Mouse (Mus musculus) liver, embryonic 13.5 days (tissue): ENCODE results near the gene Dbi. TPM values are rescaled to one million over a fixed set of nuclear protein-coding genes. Genes with fewer than 3 reads are reported as not detected.

Experiments used
- ATAC-seq: fragments of 200-750 bp; cut with Nextera tagmentation; 2 replicates; pipeline ENCODE4 v1.8.0; 2017; ENCODE audit warnings: low read depth, mild to moderate bottlenecking, moderate number of reproducible peaks, moderate library complexity
- DNase-seq: peaks from one replicate; pipeline ENCODE4 v3.0.0; 2022
- H3K27ac ChIP-seq: fragments of 300-500 bp; sonication (generic); 2 replicates; pipeline ENCODE4 v1.5.1; 2015; ENCODE audit warnings: moderate library complexity, mild to moderate bottlenecking, inconsistent platforms
- H3K27me3 ChIP-seq: fragments of 300-500 bp; sonication (generic); 2 replicates; pipeline ENCODE4 v1.6.1; 2015; ENCODE audit warnings: mild to moderate bottlenecking, inconsistent platforms
- H3K36me3 ChIP-seq: fragments of 300-500 bp; sonication (generic); 2 replicates; pipeline ENCODE4 v1.6.1; 2015; ENCODE audit warnings: mild to moderate bottlenecking, inconsistent platforms
- H3K4me1 ChIP-seq: fragments of 300-500 bp; sonication (generic); replicated peaks from 2 replicates; pipeline ENCODE4 v1.6.1; 2015; ENCODE audit warnings: inconsistent platforms
- H3K4me2 ChIP-seq: fragments of 300-500 bp; sonication (generic); 2 replicates; pipeline ENCODE4 v1.6.1; 2015; ENCODE audit warnings: inconsistent platforms, mild to moderate bottlenecking, moderate library complexity
- H3K4me3 ChIP-seq: fragments of 300-500 bp; sonication (generic); replicated peaks from 2 replicates; pipeline ENCODE4 v1.5.1; 2015; ENCODE audit warnings: mild to moderate bottlenecking, inconsistent platforms
- H3K9ac ChIP-seq: fragments of 300-500 bp; sonication (generic); 2 replicates; pipeline ENCODE4 v1.6.1; 2015; ENCODE audit warnings: mild to moderate bottlenecking, inconsistent platforms
- H3K9me3 ChIP-seq: fragments of 300-500 bp; sonication (generic); replicated peaks from 2 replicates; pipeline ENCODE4 v1.6.1; 2016; ENCODE audit warnings: inconsistent platforms
- WGBS: fragments of 180-500 bp; shearing (Covaris S2); methylation state at CpG from one replicate; pipeline ENCODE4 v1.1.7; 2015; ENCODE audit not compliant: insufficient replicate concordance; 5-methylcytosine and 5-hydroxymethylcytosine counted together
- polyA plus RNA-seq: library from polyadenylated mRNA; unstranded; fragments of >200 nt; fragmentation: Nextera tagmentation; extraction: Ambion mirVana; gene quantifications from 2 replicates; pipeline ENCODE4 v1.2.1, GENCODE M21; 2015

Dbi gene
- polyA plus RNA-seq, result 581 and 610 TPM in 2 replicates

DNA sequence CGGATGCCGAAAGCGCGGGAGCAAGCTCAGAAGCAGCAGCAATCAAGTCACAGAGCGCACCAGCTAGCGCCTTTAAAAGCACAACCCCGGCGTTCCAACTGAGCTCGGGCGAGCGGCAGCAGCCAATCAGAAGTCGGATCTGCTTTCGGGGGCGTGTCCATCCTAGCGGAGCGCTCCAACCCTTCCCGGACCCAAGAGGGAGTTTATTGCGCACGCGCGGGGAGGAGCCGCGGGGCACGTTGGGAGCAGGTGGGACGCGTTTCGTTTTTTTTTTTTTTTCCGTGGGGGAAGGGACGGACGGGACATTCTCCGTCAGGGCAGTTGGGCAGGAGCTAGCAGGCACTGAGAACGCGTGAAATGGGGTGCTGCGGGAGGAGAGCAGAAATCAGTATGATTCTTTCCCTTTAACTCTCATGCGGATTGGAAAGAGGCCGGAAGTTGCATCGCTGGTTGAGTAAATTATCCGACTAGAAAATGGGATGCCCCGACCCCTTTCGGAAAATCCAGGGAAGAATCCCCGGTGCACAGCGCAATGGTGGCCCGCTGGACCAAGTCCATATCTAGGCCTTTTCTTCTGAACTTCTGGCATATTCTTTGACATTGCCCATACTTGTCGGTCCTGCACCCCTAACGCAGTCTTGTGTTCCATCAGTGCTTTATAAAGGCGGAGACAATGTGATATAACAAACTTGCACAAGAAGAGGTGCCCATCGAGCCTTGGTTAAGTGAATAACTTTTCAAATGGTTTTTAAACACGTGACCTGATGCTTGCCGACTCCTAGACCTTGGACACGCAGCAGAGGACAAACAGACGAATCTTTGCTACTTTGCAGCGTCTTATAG, at the start of gene Dbi, which contains the start of gene 3110009E18Rik:
Gene Dbi (minus strand): TSS at position 110 of the 843 bp plus-strand sequence.
Gene 3110009E18Rik (plus strand): TSS at position 219 of the 843 bp plus-strand sequence.
- ATAC-seq (peak; percentile 91), DNase-seq (peak; percentile 97)
- Histone ChIP-seq H3K4me3 (peak within 1 kb of the TSS; percentile 76), H3K9ac (peak within 1 kb of the TSS; percentile 82), H3K4me2 (peak within 1 kb of the TSS; percentile 88), H3K36me3 (peaks cover 29% of the 10 kb centered on the region), H3K4me1 (peaks cover 62% of the 10 kb centered on the region), H3K27ac (peak within 1 kb of the TSS; percentile 91), H3K9me3 (no peaks in the 10 kb centered on the region), H3K27me3 (no peaks in the 10 kb centered on the region)
- 1% methylated on average over 52 of the region's 52 CpGs for WGBS

DNA sequence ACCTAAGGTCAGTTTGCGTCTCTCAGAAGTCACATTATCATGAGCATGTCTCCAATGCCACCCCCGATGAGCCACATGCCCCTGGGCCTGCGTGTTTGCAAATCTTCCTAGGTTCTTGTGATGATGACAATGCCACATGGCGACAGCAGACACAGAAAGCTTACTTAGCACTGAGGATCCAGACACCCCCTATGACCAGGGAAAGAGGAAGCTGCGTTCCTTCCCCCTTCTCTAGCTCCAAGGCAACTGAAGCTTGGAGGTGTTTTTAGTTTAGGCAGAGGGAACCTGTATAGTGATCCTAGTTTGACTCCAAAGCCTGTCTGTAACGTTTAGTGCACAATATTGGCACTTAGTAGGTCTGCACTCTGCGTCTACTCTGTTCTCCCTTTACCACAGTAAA, 49.4 kb upstream of the Dbi start:
- H3K36me3 ChIP-seq, result no peaks in the 10 kb centered on the region
- 63% methylated on average over 7 of the region's 7 CpGs for WGBS

DNA sequence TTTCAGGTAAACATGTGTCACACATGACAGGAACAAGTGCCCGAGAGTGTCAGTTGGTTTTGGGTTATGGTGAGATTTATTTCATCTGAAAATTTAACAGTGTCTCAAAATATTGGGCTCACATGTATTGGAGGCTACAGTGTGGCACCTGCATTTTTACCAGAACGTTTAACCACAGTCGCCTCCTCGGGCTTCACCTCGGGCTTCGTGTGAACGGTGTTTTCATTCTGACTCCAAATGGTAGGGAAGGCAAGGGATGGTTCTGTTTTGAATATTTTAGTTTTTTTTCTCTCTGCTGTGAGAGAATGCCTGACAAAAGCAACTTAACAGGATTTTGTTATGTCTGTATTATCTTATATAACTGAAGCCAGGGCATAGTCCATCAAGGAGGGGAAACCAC, 47.8 kb upstream of the Dbi start:
- Histone ChIP-seq H3K9ac (no peak overlapping the region), H3K4me3 (no peak overlapping the region), H3K9me3 (no peaks in the 10 kb centered on the region), H3K4me1 (no peaks in the 10 kb centered on the region), H3K27me3 (no peaks in the 10 kb centered on the region), H3K36me3 (no peaks in the 10 kb centered on the region), H3K27ac (no peak overlapping the region), H3K4me2 (no peak overlapping the region)
- 73% methylated on average over 7 of the region's 7 CpGs for WGBS
- ATAC-seq (no peak), DNase-seq (no peak)

More for the DNA sequence above, 49.4 kb upstream of the Dbi start:
- H3K9ac ChIP-seq, result no peak overlapping the region
- no peak for ATAC-seq
- DNase-seq, result no peak
- no peaks in the 10 kb centered on the region for H3K4me1 ChIP-seq
- no peak overlapping the region for H3K4me2 ChIP-seq
- no peaks in the 10 kb centered on the region for H3K27me3 ChIP-seq
- H3K4me3 ChIP-seq, result no peak overlapping the region
- H3K27ac ChIP-seq, result no peak overlapping the region
- H3K9me3 ChIP-seq, result no peaks in the 10 kb centered on the region

DNA sequence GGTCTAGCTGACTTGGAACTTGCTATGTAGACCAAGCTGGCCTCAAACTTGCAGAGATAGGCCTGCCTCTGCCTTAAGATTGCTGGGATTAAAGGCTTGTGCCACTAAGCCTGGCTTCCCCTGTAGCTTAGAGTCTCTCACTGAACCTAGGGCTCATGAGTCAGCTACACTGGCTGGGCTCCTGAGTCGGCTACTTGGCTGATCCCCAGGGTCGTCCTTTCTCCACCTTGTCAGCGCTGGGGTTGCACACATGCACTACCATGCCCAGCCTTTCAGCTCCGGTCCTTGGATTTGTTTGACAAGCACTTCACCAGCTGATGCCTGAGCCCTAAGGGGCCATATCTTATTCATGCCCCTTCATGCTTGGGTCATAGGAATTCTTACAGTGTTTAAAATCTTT, 47.1 kb upstream of the Dbi start:
- Histone ChIP-seq H3K27me3 (no peaks in the 10 kb centered on the region), H3K9me3 (no peaks in the 10 kb centered on the region), H3K4me1 (no peaks in the 10 kb centered on the region), H3K36me3 (no peaks in the 10 kb centered on the region), H3K4me2 (no peak overlapping the region), H3K9ac (no peak overlapping the region), H3K4me3 (no peak overlapping the region), H3K27ac (no peak overlapping the region)
- no peak for DNase-seq
- 64% methylated on average over 4 of the region's 4 CpGs for WGBS
- no peak for ATAC-seq

DNA sequence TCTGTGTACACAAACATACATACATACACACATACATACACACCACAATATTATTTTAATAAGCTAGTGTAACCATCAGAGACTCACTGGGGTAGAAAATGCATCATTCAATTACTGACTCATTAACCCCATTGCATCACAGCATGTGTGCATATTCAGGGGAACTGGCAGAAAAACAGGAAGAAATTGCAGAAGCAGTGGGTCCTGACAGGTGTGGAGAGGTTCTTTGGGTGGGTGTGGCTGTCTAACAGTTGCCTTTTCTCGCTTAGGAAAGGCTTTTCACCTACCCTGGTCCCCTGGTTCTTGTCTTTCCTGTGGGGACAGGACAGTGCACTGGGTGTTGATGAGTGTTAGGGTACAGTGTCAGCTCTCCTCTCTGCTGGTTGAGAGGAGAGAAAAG, 41.7 kb upstream of the Dbi start:
- no peaks in the 10 kb centered on the region for H3K36me3 ChIP-seq
- DNase-seq (no peak), ATAC-seq (no peak)
- no peak overlapping the region for H3K27ac ChIP-seq
- H3K9ac ChIP-seq, result no peak overlapping the region
- H3K9me3 ChIP-seq, result no peaks in the 10 kb centered on the region
- no peaks in the 10 kb centered on the region for H3K27me3 ChIP-seq
- WGBS, result 34% methylated on average over 1 of the region's 1 CpGs
- H3K4me2 ChIP-seq, result no peak overlapping the region
- H3K4me3 ChIP-seq, result no peak overlapping the region
- H3K4me1 ChIP-seq, result no peaks in the 10 kb centered on the region

DNA sequence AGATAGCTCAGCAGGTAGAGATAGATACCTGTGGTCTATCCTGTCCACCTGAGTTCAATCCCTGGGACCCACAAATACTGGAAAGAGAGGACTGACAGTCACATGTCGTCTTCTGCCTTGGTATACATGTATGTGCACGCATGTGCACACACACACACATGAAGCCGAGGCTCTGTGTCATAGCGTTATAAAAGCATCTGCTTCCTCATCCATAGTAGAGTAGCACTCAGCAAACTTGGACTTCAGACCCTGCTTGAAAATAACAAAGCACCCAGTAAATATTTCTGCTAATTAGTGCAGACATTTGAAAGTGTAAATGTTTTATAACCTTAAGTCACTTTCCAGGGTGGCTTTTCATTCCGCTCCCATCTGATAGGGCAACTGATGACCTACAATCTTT, 40.6 kb upstream of the Dbi start:
- H3K9me3 ChIP-seq, result no peaks in the 10 kb centered on the region
- H3K36me3 ChIP-seq, result no peaks in the 10 kb centered on the region
- no peaks in the 10 kb centered on the region for H3K27me3 ChIP-seq
- no peak overlapping the region for H3K27ac ChIP-seq
- 80% methylated on average over 5 of the region's 5 CpGs for WGBS
- ATAC-seq (no peak), DNase-seq (no peak)
- no peak overlapping the region for H3K4me3 ChIP-seq
- no peak overlapping the region for H3K4me2 ChIP-seq
- H3K4me1 ChIP-seq, result no peaks in the 10 kb centered on the region
- no peak overlapping the region for H3K9ac ChIP-seq

DNA sequence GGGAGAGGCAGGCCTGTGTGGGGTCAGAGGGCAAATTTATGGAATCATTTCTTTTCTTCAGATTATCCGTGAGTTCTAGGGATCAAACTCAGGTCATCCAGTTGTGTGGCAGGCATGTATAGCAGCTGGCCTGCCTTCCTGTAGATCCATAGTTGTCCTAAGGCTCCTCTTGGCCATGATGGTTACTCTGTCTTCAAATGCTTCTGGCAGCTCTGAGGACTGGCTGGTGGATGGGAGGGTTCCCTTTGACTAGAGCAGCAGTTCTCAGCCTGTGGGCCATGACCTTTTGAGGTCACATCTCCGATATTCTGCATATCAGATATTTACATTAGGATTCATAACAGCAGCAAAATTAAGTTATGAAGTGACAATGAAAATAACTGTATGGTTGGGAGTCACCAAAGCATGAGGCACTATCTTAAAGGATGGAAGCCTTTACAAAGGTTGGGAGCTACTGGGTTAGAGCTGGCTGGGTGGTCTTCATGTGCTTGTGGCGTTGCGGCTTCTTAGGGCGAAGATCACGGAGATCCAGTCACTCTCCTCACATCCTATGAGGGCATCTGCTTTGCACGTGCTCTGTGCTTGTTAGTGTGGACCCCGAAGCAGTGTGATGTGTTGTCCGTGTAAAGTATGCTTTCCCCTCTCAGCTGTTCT, 37.7 kb upstream of the Dbi start:
- WGBS, result 72% methylated on average over 9 of the region's 9 CpGs
- no peak for ATAC-seq
- no peak for DNase-seq

DNA sequence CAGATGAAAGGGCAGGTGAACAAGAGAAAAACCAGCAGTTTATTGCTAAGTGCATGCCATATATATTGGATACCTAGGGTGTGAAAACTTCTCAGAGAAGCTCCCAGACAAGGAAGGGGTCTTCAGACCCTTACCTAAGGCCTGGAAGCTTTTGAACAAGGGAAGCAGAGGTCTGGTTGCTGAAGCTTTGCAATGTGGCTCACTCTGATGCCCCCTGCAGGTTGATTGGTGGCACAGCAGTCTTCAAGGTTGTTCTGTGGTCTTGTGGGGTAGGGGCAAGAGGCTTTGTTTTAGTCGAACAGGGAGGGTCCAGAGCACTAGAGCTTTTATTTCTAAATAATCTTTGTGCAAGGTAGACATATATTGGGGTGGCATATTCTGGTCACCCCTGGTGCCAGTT, 34.4 kb upstream of the Dbi start:
- H3K4me3 ChIP-seq, result no peak overlapping the region
- no peak overlapping the region for H3K27ac ChIP-seq
- ATAC-seq (no peak), DNase-seq (no peak)
- H3K27me3 ChIP-seq, result no peaks in the 10 kb centered on the region
- no peaks in the 10 kb centered on the region for H3K4me1 ChIP-seq
- H3K4me2 ChIP-seq, result no peak overlapping the region
- no peaks in the 10 kb centered on the region for H3K9me3 ChIP-seq
- H3K9ac ChIP-seq, result no peak overlapping the region
- no peaks in the 10 kb centered on the region for H3K36me3 ChIP-seq
- 17% methylated on average over 1 of the region's 1 CpGs for WGBS

More for the DNA sequence above, 37.7 kb upstream of the Dbi start:
- Histone ChIP-seq H3K4me2 (no peak overlapping the region), H3K9me3 (no peaks in the 10 kb centered on the region), H3K27me3 (no peaks in the 10 kb centered on the region), H3K9ac (no peak overlapping the region), H3K27ac (no peak overlapping the region), H3K4me3 (no peak overlapping the region), H3K4me1 (no peaks in the 10 kb centered on the region), H3K36me3 (no peaks in the 10 kb centered on the region)

DNA sequence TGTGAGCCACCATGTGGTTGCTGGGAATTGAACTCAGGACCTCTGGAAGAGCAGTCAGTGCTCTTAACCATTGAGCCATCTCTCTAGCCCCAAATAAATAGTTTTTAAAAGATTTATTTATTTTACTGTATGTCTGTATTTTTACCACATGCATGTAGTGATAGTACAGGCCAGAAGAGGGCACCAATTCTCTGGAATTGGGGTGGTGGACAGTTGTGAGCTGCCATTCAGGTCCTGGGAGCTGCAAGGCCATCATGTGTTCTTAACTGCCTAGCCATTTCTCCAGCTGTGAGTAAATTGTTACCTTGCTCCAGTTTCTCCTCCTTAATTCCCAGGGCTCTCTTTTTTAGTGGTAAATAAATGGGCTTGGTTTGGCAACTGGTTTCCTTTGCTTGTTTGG, 33.4 kb upstream of the Dbi start:
- no peak overlapping the region for H3K27ac ChIP-seq
- H3K4me1 ChIP-seq, result no peaks in the 10 kb centered on the region
- no peak for DNase-seq
- no peak overlapping the region for H3K4me3 ChIP-seq
- no peaks in the 10 kb centered on the region for H3K9me3 ChIP-seq
- H3K27me3 ChIP-seq, result no peaks in the 10 kb centered on the region
- no peak overlapping the region for H3K4me2 ChIP-seq
- no peak overlapping the region for H3K9ac ChIP-seq
- ATAC-seq, result no peak
- H3K36me3 ChIP-seq, result no peaks in the 10 kb centered on the region

DNA sequence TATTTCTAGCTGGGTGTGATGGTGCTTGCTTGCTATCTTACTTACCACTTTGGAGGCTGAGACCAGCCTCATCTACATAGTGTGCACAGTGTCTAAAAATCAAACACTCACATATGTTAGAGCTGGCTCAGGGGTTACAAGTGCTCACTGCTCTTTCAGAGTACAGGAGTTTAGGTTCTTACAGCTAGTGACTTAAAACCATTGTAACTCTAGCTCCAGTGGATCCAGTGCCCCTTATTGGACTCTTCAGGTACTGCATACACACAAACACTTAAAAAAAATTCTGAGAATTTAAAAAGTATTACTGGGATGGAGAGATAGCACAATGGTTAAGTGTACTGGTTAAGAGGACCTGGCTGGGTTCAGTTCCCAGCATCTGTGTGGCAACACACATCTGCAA, 26.1 kb upstream of the Dbi start:
- H3K4me3 ChIP-seq, result no peak overlapping the region
- no peak overlapping the region for H3K4me2 ChIP-seq
- no peaks in the 10 kb centered on the region for H3K9me3 ChIP-seq
- H3K36me3 ChIP-seq, result no peaks in the 10 kb centered on the region
- no peaks in the 10 kb centered on the region for H3K27me3 ChIP-seq
- no peak for ATAC-seq
- DNase-seq, result no peak
- H3K27ac ChIP-seq, result no peak overlapping the region
- no peaks in the 10 kb centered on the region for H3K4me1 ChIP-seq
- H3K9ac ChIP-seq, result no peak overlapping the region

DNA sequence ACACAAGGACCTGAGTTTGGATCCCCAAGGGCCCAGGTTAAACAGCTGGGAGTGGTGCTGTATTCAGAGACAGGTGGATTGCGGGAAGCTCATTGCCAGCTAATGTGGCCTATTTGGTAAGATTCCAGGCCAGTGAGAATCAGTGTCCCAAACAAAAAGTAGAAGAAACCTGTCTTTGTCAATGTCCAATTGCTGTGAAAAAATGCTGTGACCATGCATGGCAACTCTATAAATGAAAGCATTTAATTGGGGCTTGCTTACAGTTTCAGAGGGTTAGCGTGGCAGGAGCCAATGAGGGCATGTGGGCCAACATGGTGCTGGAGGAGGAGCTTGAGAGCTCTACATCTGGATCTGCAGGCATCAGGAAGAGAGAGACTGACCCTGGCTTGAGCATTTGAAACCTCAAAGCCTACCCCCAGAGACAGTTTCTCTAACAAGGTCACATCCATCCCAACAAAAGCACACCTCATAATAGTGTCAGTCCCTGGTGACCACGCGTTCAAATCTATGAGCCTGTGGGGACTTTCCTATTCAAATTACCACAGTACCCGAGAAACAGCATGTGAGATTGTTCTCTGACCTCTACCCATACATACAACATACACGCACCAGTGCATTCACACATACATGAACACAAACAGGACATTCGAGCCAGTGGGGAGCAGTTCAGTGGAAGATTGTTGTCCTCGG, 24.8 kb upstream of the Dbi start:
- 69% methylated on average over 8 of the region's 8 CpGs for WGBS

More for the DNA sequence above, 24.8 kb upstream of the Dbi start:
- Histone ChIP-seq H3K27me3 (no peaks in the 10 kb centered on the region), H3K9ac (no peak overlapping the region), H3K4me2 (no peak overlapping the region), H3K36me3 (no peaks in the 10 kb centered on the region), H3K27ac (no peak overlapping the region), H3K9me3 (no peaks in the 10 kb centered on the region), H3K4me1 (no peaks in the 10 kb centered on the region), H3K4me3 (no peak overlapping the region)
- no peak for DNase-seq
- ATAC-seq, result no peak
